Mouse (Mus musculus): ENCODE measurements around the gene Olfr679.

DNA sequence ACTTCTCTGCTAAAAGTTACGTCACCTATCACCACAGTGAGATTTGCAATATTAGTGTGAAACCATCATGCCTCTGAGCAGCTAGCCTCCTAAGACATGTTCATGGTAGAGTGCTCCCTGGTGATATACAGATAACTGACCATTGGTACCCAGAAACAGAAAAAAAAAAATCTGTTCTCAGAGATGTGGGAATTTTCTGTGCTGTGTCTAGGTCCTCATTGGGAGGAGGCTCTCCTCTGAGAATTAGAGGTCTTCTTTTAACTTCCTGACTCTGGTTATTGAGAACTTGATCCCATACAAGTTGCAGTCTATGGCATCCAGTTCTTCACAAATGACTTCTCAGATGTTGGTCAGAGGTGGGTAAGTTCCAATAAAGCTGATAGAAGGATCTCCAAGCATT, 16.8 kb upstream of the Olfr679 start, which contains the start of gene Olfr678:
- no peak for TF ChIP-seq CTCF (IDR thresholded peaks at IDR 0.05; ENCODE audit: low read depth)
- TF ChIP-seq EP300 (IDR thresholded peaks at IDR 0.05; ENCODE audit: low read depth), result no peak
